Mouse (Mus musculus) left cerebral cortex, adult 6 months (tissue): ENCODE measurements around the gene Arl5a. TPM values are rescaled to one million over a fixed set of nuclear protein-coding genes. Genes with fewer than 3 reads are reported as not detected.

Experiments
- long read RNA-seq, 2 experiments: library from polyadenylated mRNA; unstranded; transcript quantifications; one replicate each; pipeline ENCODE4 v2.0.0; 2019 to 2020
- polyA plus RNA-seq: library from polyadenylated mRNA; unstranded; fragments of <200 nt; fragmentation: Nextera tagmentation; gene quantifications from 2 replicates; pipeline ENCODE4 v1.2.3, GENCODE M21; 2021

Arl5a gene
- polyA plus RNA-seq = 9.2 and 13.5 TPM in 2 replicates
- long read RNA-seq, experiment 1, full-length matches to known transcripts = 7 of 78 reads
- long read RNA-seq, experiment 1, partial matches to known transcripts = 2 of 78 reads
- long read RNA-seq, experiment 1, other reads (novel, unspliced or antisense) = 69 of 78 reads
- long read RNA-seq, experiment 2, full-length matches to known transcripts = 1 of 33 reads
- long read RNA-seq, experiment 2, partial matches to known transcripts = 1 of 33 reads
- long read RNA-seq, experiment 2, other reads (novel, unspliced or antisense) = 31 of 33 reads

GRCm38 (mm10) chr2:52424747-52425522, at the start of gene Arl5a:
Gene Arl5a, minus strand, starts transcription at chr2:52424901.

GRCm38 (mm10) chr2:52378448-52378804, 46.3 kb downstream of the Arl5a start, which contains the start of gene Neb:
Gene Neb, minus strand, starts transcription at chr2:52378474.

Other genes starting within 250 kb of the Arl5a start
- gene Neb, start 46.4 kb downstream of the Arl5a start, polyA plus RNA-seq = 0.09 and 0.21 TPM in 2 replicates